Mouse (Mus musculus) ES-E14 (cell line): ENCODE measurements around the gene Ephb6.

Experiments used
- CHD2 ChIP-seq: IDR thresholded peaks from 2 replicates; pipeline ENCODE4 v1.6.1; 2014; ENCODE audit warnings: mild to moderate bottlenecking, low read depth, low read length, inconsistent platforms
- HCFC1 ChIP-seq: IDR thresholded peaks from 2 replicates; pipeline ENCODE4 v1.6.1; 2012; ENCODE audit warnings: low read length, inconsistent platforms, borderline replicate concordance; ENCODE audit not compliant: insufficient read depth
- MAFK ChIP-seq: IDR thresholded peaks from 2 replicates; pipeline ENCODE4 v1.6.1; 2014; ENCODE audit warnings: mild to moderate bottlenecking, low read depth, low read length, inconsistent platforms; ENCODE audit not compliant: insufficient read depth
- ZC3H11A ChIP-seq: IDR thresholded peaks from 2 replicates; pipeline ENCODE4 v1.6.1; 2012; ENCODE audit warnings: low read depth, mild to moderate bottlenecking, inconsistent platforms, low read length, borderline replicate concordance

DNA sequence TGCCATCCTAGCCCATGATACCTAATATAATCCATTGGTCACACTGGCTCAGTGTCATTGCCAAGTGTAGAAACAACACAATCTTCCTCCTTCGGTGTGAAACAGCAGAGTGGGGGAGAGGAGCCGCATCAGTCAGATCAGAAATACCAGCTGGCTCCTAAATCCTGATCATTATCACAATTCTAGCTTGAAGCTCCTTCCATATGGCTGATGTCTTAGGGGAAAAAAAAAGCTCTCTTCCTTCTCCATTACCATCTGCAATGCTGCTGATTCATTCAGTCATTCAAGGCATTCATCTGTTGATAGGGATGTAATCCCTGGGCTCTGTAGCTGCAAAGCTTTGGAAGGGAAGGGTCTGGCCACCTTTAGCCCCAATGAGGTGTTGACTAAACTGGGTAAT, 45.0 kb upstream of the Ephb6 start:
- TF ChIP-seq MAFK (no peak), CHD2 (no peak), ZC3H11A (no peak), HCFC1 (no peak)
